ENCODE assay signal across 8 mouse cellular contexts in genomic region chr4:131364671-131365252, GRCm38 (mm10).
DNase-seq lines count a peak whose midpoint lies in the region; ATAC-seq and TF ChIP-seq lines count a peak whose summit lies in the region.

No protein-coding gene starts in this region.

- TF ChIP-seq EP300 in heart, postnatal 0 days (IDR thresholded peaks at IDR 0.05; ENCODE audit: low read depth): no peak
- no peak for TF ChIP-seq EP300 in stomach, postnatal 0 days (optimal IDR thresholded peaks at IDR 0.05)

- no peak overlapping the region for H3K27ac ChIP-seq in heart, postnatal 0 days (ENCODE audit: low read depth)
- no peak overlapping the region for H3K27ac ChIP-seq in stomach, postnatal 0 days (replicated peaks)

- H3K4me1 ChIP-seq in heart, postnatal 0 days (ENCODE audit: control insufficient read depth, insufficient read depth): no peaks in the 10 kb centered on the region
- H3K4me1 ChIP-seq in stomach, postnatal 0 days (replicated peaks; ENCODE audit: control insufficient read depth, insufficient read depth): no peaks in the 10 kb centered on the region

- peak; percentile 26 for DNase-seq in heart, postnatal 0 days (ENCODE audit: low spot score)
- DNase-seq in heart, adult 11 months: no peak
- DNase-seq in 3T3-L1 (ENCODE audit: low read depth, low spot score): peak; percentile 10
- DNase-seq in WW6 (ENCODE audit: low read depth, low spot score): peak; percentile 9
- DNase-seq in kidney, postnatal 4 days: peak; percentile 72 to 77
- peak; percentile 57 for DNase-seq in stomach, postnatal 0 days (ENCODE audit: low spot score)

- H3K27me3 ChIP-seq in heart, postnatal 0 days (ENCODE audit: control insufficient read depth, insufficient read depth, low read length): no peaks in the 10 kb centered on the region
- no peaks in the 10 kb centered on the region for H3K27me3 ChIP-seq in stomach, postnatal 0 days (ENCODE audit: control insufficient read depth, insufficient read depth, low read length)

- no peak overlapping the region for H3K9ac ChIP-seq in heart, postnatal 0 days (replicated peaks; ENCODE audit: low read depth, low read length)
- H3K9ac ChIP-seq in stomach, postnatal 0 days (ENCODE audit: low read length): no peak overlapping the region

- no peak; the same call in 1 of the 2 replicates for ATAC-seq in heart, postnatal 0 days (ENCODE audit: insufficient read depth, low read depth)
- ATAC-seq in common myeloid progenitor, adult 5-6 weeks (replicated peaks; ENCODE audit: low read depth, poor library complexity, severe bottlenecking): peak; percentile 85
- peak; percentile 28; the same call in 1 of the 2 replicates for ATAC-seq in stomach, postnatal 0 days (ENCODE audit: low FRiP score, low TSS enrichment)
- ATAC-seq in erythroblast, adult 5-6 weeks (replicated peaks; ENCODE audit: low FRiP score, poor library complexity, severe bottlenecking): no peak

- no peaks in the 10 kb centered on the region for H3K36me3 ChIP-seq in heart, postnatal 0 days (replicated peaks; ENCODE audit: control insufficient read depth, insufficient read depth, low read length)
- no peaks in the 10 kb centered on the region for H3K36me3 ChIP-seq in stomach, postnatal 0 days (ENCODE audit: control insufficient read depth, insufficient read depth, low read length)

- H3K4me2 ChIP-seq in heart, postnatal 0 days (ENCODE audit: low read depth, low read length): no peak overlapping the region
- no peak overlapping the region for H3K4me2 ChIP-seq in stomach, postnatal 0 days (replicated peaks; ENCODE audit: low read depth)

- TF ChIP-seq CTCF in heart, postnatal 0 days (IDR thresholded peaks at IDR 0.05; ENCODE audit: low read depth): peak; percentile 47
- TF ChIP-seq CTCF in stomach, postnatal 0 days (IDR thresholded peaks at IDR 0.05; ENCODE audit: low read depth): peak; percentile 69

- H3K9me3 ChIP-seq in heart, postnatal 0 days (replicated peaks; ENCODE audit: control insufficient read depth, low read length): no peaks in the 10 kb centered on the region
- no peaks in the 10 kb centered on the region for H3K9me3 ChIP-seq in stomach, postnatal 0 days (ENCODE audit: control insufficient read depth, low read length)

- no peak overlapping the region for H3K4me3 ChIP-seq in heart, postnatal 0 days (ENCODE audit: low read depth, low read length)
- H3K4me3 ChIP-seq in stomach, postnatal 0 days (ENCODE audit: low read depth, low read length): no peak overlapping the region

- WGBS in heart, postnatal 0 days: 17% methylated on average over 6 of the region's 6 CpGs
- WGBS in stomach, postnatal 0 days: 34% methylated on average over 6 of the region's 6 CpGs

Comparison
In these comparisons a context has a peak if more than half of its experiments do, and no peak if none do; other contexts are left out.
1. ATAC-seq: peak in common myeloid progenitor, adult 5-6 weeks (single experiment) and stomach, postnatal 0 days (single experiment); none in heart, postnatal 0 days (single experiment) and erythroblast, adult 5-6 weeks (single experiment).